Mouse (Mus musculus) right cerebral cortex, postnatal 25 days (tissue): ENCODE results near the gene Gm6176.
"Not testable (repeated sequence)": the region's sequence is repeated elsewhere in the genome, so short reads cannot be mapped to it uniquely, and the experiment has no call there.

Experiments
- DNase-seq: peaks from one replicate; pipeline ENCODE4 v3.0.0; 2022

Gm6176 gene

DNA sequence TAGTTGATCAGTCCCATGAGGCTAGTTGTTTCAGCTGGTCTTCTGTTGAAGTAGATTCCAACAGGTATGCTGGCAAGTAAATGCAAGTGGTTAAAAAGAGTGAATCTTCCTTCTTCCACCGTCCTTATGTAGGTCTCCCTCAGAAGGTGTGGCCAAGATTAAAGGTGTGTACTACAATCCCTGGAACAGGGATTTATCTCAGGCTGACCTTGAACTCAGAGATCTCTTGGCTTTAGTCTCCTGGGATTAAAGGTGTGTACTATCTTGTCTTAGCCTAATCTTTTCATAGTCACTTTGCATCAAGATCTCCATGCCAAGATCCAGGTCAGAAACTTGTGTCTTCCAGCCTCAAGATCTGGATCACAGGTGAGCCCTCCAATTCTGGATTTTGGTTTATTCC is at the start of gene Gm6176:
Gene Gm6176 (minus strand): TSS at position 101 of the 400 bp plus-strand sequence.
- not testable (repeated sequence) for DNase-seq

DNA sequence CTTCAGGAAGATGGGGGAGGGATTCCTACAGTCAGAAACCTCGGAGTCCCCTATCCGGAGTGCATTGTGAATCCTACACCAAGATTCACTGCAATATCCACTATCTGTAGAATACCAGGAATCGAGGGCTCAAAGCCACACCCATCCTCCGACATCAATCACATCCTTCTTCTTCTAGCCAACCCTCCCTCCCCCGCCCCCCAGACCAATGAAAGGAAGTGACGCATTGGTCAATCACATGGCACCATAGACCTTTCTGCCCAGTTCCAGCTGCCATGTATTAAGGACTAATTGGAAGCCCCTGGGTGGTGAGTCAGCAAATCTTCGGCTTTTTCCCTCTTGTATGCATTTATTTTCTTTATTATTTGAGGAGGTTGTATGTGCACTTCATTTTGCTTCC is 12.7 kb upstream of the Gm6176 start, which contains the start of gene Vmn1r139:
Gene Vmn1r139 (plus strand): TSS at position 301 of the 400 bp plus-strand sequence.
- DNase-seq, result not testable (repeated sequence)

DNA sequence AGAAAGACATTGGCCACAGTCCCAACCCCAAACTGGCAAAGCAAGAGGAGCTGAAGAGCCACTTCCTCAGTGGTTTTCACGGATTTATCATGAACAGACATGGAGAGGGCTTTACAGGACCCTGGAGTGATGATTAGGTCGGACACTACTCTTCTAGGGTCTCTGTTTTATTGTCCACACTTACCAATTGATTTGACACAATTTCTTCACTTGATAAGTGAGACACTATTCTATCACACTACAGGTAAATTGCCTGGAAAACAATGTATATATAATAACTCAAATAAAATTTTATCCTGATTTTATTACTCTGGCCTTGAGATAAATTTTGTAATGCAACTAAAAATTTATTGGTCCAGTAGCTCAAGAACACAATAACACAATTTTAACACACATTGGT is 27.3 kb downstream of the Gm6176 start, which contains the start of gene Vmn1r138:
Gene Vmn1r138 (minus strand): TSS at position 101 of the 400 bp plus-strand sequence.
- not testable (repeated sequence) for DNase-seq
